Mouse (Mus musculus): ENCODE measurements around the gene Spz1. TPM values are rescaled to one million over a fixed set of nuclear protein-coding genes. Genes with fewer than 3 reads are reported as not detected.

Spz1 gene
- polyA plus RNA-seq, 1 experiment from 2014 or later, result not detected

DNA sequence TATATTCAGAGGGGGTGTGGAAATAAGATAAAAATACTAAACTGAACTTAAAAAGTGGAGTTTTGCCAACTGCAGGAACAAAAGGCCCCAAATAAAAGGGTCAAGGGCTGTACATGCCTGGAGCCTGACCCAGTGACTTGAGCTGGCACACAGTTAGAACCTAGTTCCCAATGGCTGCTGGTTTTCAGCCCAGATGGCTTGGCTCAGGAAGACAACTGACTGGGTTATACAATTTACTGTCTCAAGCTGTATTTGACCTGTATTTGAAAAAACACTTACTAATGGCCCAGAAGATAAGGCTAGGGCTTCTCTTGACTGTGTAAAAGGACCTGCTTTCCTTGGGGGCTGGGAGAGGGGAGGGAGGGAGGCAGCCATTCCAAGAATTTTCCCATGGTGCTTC is 13.3 kb upstream of the Spz1 start:
- DNase-seq (ENCODE audit: low spot score), result no peak
- no peaks in the 10 kb centered on the region for H3K36me3 ChIP-seq (ENCODE audit: control insufficient read depth, insufficient read depth, low read length)
- no peak for ATAC-seq (ENCODE audit: low FRiP score)
- H3K4me3 ChIP-seq (ENCODE audit: low read depth, low read length), result no peak overlapping the region
- no peaks in the 10 kb centered on the region for H3K27me3 ChIP-seq (ENCODE audit: control insufficient read depth, insufficient read depth, low read length)
- H3K4me1 ChIP-seq (replicated peaks; ENCODE audit: control insufficient read depth, insufficient read depth, low read length), result no peaks in the 10 kb centered on the region; the same call in none of the 2 replicates
- H3K27ac ChIP-seq (ENCODE audit: low read depth, low read length), result no peak overlapping the region
- H3K9me3 ChIP-seq (ENCODE audit: control insufficient read depth, low read length), result no peaks in the 10 kb centered on the region
- no peak overlapping the region for H3K9ac ChIP-seq (ENCODE audit: low read depth, low read length)
- H3K4me2 ChIP-seq (replicated peaks; ENCODE audit: low read depth, low read length), result no peak overlapping the region

DNA sequence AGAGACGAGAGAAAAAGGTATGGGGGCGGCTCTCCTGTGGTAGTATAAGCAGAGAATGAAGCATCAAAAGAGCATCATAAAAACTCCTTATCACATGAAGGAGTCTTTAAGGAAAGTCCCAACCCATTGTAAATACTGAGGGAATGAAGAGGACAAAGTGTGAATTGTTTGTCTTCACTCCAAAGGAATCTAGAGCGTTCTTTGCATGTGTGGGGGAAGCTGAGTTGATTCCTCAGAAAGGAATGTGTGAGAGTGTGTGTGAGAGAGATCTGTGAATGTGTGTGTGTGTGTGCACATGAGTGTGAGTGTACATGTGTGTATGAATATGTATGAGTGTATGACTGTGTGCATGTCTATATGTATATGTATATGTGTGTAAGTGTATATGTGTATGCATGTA is 12.7 kb upstream of the Spz1 start:
- DNase-seq (ENCODE audit: low spot score) (no peak), ATAC-seq (ENCODE audit: low FRiP score) (no peak)
- Histone ChIP-seq H3K4me1 (replicated peaks; ENCODE audit: control insufficient read depth, insufficient read depth, low read length) (no peaks in the 10 kb centered on the region; the same call in none of the 2 replicates), H3K4me2 (replicated peaks; ENCODE audit: low read depth, low read length) (no peak overlapping the region), H3K4me3 (ENCODE audit: low read depth, low read length) (no peak overlapping the region), H3K36me3 (ENCODE audit: control insufficient read depth, insufficient read depth, low read length) (no peaks in the 10 kb centered on the region), H3K27me3 (ENCODE audit: control insufficient read depth, insufficient read depth, low read length) (no peaks in the 10 kb centered on the region), H3K27ac (ENCODE audit: low read depth, low read length) (no peak overlapping the region), H3K9ac (ENCODE audit: low read depth, low read length) (no peak overlapping the region), H3K9me3 (ENCODE audit: control insufficient read depth, low read length) (no peaks in the 10 kb centered on the region)
- WGBS, result 72% methylated on average over 3 of the region's 3 CpGs

DNA sequence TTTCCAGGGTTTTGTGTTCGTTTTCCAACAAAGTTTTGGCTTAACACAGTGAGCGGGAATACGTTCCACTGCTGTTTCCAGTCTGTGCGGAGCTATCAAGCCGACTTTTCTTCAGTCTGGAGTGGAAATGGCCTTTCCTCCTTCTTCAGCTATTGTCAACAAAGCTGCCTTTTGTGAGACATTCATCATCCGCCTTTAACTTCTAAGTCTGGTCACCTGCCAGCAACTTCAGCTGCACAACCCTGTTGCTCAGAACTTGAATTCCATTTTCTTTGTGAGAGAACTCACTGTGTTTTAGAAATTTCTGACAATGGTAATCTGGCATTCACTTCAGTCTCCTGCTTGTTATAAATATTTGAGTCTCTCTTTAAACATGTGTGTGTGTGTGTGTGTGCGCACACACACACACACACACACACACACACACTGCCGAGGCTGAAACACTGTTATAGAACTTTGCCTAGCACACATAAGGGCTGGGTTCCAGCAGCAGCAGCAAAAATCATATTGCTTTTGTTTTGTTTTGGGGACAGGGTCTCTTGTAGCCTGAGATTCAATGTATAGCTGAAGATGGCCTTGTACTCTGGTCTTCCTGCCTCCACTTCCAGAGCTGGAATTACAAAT is 8.2 kb upstream of the Spz1 start:
- DNase-seq (ENCODE audit: low spot score) (no peak), ATAC-seq (ENCODE audit: low FRiP score) (no peak)
- Histone ChIP-seq H3K27ac (ENCODE audit: low read depth, low read length) (no peak overlapping the region), H3K27me3 (ENCODE audit: control insufficient read depth, insufficient read depth, low read length) (no peaks in the 10 kb centered on the region), H3K4me3 (ENCODE audit: low read depth, low read length) (no peak overlapping the region), H3K36me3 (ENCODE audit: control insufficient read depth, insufficient read depth, low read length) (no peaks in the 10 kb centered on the region), H3K9me3 (ENCODE audit: control insufficient read depth, low read length) (no peaks in the 10 kb centered on the region), H3K9ac (ENCODE audit: low read depth, low read length) (no peak overlapping the region), H3K4me1 (replicated peaks; ENCODE audit: control insufficient read depth, insufficient read depth, low read length) (no peaks in the 10 kb centered on the region), H3K4me2 (replicated peaks; ENCODE audit: low read depth, low read length) (no peak overlapping the region)
- WGBS, result 85% methylated on average over 8 of the region's 8 CpGs

DNA sequence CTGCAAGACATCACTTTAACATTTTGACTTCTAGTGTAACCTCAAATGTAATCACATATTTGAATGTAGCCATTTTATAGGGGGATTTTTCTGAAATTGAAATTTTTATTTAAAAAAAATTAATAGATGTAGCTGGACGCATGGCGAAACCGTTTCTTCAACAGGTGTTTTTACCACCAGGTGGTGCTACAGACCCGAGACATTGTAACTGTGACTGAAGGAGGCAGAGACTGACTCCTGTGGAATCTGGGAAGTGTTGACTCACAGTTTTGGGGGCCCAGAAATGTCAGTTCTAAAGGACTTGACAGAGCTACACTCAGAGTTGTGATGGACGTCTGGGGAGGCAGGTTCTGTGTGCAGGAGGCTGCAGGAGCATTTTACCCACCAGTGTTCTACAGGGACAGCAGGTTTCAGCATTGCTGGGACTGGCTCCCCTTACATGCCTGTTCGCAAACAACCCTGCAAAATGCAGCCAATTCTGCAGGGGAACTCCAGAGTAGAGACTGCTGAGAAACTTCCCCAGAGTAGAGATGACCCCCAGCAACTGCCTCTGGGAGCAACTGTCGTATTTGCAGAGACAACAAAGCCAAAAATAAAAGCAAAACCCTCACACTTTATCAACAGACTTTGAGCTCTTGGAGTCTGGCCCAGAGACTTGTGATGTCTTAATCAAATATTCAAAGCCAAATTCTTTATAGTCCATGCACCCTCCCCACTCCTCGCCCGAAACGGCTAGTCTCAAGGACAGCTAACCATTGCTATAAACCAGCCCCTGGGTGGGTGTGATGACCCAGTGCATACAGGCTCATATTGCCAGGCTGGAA is 4.5 kb upstream of the Spz1 start:
- no peak overlapping the region for H3K4me3 ChIP-seq (ENCODE audit: low read depth, low read length)
- ATAC-seq (ENCODE audit: low FRiP score), result no peak
- no peaks in the 10 kb centered on the region for H3K27me3 ChIP-seq (ENCODE audit: control insufficient read depth, insufficient read depth, low read length)
- H3K9ac ChIP-seq (ENCODE audit: low read depth, low read length), result no peak overlapping the region
- H3K4me2 ChIP-seq (replicated peaks; ENCODE audit: low read depth, low read length), result no peak overlapping the region
- WGBS, result 38% methylated on average over 10 of the region's 10 CpGs
- no peaks in the 10 kb centered on the region for H3K9me3 ChIP-seq (ENCODE audit: control insufficient read depth, low read length)
- no peaks in the 10 kb centered on the region for H3K36me3 ChIP-seq (ENCODE audit: control insufficient read depth, insufficient read depth, low read length)
- H3K27ac ChIP-seq (ENCODE audit: low read depth, low read length), result no peak overlapping the region
- H3K4me1 ChIP-seq (replicated peaks; ENCODE audit: control insufficient read depth, insufficient read depth, low read length), result no peaks in the 10 kb centered on the region
- peak; percentile 77 for DNase-seq (ENCODE audit: low spot score)

DNA sequence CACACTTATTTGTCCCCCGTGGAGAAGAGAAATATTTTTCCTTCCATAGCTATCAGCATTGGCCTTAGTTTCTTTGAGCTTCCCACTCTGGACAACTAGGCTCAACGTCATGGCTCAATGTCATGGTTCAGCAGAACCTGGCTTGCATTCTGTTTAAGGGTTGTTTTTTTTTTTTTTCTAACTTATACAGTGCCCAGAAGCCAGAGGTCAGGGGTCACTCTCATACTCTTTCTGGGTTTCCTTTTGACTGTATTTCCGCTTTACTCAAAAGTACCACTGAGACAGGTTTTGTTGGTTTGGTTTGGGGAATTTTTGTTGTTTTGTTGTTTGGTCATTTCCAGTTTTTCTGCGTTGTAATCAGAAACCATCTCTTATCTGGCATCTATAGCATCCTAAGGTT is 2.2 kb upstream of the Spz1 start:
- ATAC-seq (ENCODE audit: low FRiP score), result no peak
- 80% methylated on average over 4 of the region's 4 CpGs for WGBS

DNA sequence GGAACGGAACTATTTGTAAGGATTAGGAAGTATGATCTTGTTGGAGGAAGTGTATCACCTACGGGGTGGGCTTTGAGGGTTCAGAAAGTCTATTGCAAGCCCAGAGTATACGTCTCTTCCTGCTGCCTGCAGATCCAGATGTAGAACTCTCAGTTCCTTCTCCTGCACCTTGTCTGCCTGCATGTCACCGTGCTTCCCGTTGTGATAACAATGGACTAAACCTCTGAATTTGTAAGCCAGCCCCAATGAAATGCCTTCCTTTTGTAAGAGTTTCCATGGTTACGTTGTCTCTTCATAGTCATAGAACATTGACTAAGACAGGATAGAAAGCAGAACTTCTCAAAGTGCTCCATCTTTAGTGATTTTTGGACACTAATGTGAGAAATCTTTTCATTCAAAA is 716 bp upstream of the Spz1 start:
- H3K36me3 ChIP-seq (ENCODE audit: control insufficient read depth, insufficient read depth, low read length), result no peaks in the 10 kb centered on the region
- H3K9ac ChIP-seq (ENCODE audit: low read depth, low read length), result no peak overlapping the region
- no peak for ATAC-seq (ENCODE audit: low FRiP score)
- H3K4me3 ChIP-seq (ENCODE audit: low read depth, low read length), result no peak overlapping the region
- H3K4me2 ChIP-seq (replicated peaks; ENCODE audit: low read depth, low read length), result no peak overlapping the region
- no peak overlapping the region for H3K27ac ChIP-seq (ENCODE audit: low read depth, low read length)
- WGBS, result 62% methylated on average over 6 of the region's 6 CpGs
- DNase-seq (ENCODE audit: low spot score), result no peak
- no peaks in the 10 kb centered on the region for H3K27me3 ChIP-seq (ENCODE audit: control insufficient read depth, insufficient read depth, low read length)
- no peaks in the 10 kb centered on the region for H3K9me3 ChIP-seq (ENCODE audit: control insufficient read depth, low read length)
- no peaks in the 10 kb centered on the region for H3K4me1 ChIP-seq (replicated peaks; ENCODE audit: control insufficient read depth, insufficient read depth, low read length)

More for the DNA sequence above, 2.2 kb upstream of the Spz1 start:
- Histone ChIP-seq H3K9ac (ENCODE audit: low read depth, low read length) (no peak overlapping the region), H3K4me1 (replicated peaks; ENCODE audit: control insufficient read depth, insufficient read depth, low read length) (no peaks in the 10 kb centered on the region), H3K27me3 (ENCODE audit: control insufficient read depth, insufficient read depth, low read length) (no peaks in the 10 kb centered on the region), H3K36me3 (ENCODE audit: control insufficient read depth, insufficient read depth, low read length) (no peaks in the 10 kb centered on the region), H3K4me3 (ENCODE audit: low read depth, low read length) (no peak overlapping the region), H3K4me2 (replicated peaks; ENCODE audit: low read depth, low read length) (no peak overlapping the region), H3K9me3 (ENCODE audit: control insufficient read depth, low read length) (no peaks in the 10 kb centered on the region), H3K27ac (ENCODE audit: low read depth, low read length) (no peak overlapping the region)
- no peak for DNase-seq (ENCODE audit: low spot score)

DNA sequence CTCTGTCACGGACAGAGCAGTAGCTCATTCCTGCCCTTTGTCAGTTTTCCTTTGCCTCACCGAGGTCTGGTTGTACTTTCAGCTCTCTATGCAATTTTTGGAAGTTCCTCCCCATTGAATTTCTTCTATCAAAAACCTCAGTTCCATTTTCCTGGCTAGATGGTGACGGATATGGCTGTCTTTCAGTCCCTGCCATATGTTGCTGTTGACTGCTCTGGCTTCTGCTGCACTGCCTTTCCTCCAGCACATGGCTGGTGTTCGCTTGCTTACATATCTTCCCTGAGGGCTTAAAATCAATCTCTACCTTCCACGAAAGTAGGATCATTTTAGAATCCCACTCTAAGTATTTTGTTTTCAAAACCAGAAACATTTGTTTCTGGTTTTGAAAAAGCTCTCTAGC is 16.5 kb downstream of the Spz1 start:
- H3K36me3 ChIP-seq (ENCODE audit: control insufficient read depth, insufficient read depth, low read length), result no peaks in the 10 kb centered on the region
- ATAC-seq (ENCODE audit: low FRiP score) (no peak), DNase-seq (ENCODE audit: low spot score) (no peak)
- WGBS, result 72% methylated on average over 5 of the region's 5 CpGs
- no peaks in the 10 kb centered on the region for H3K27me3 ChIP-seq (ENCODE audit: control insufficient read depth, insufficient read depth, low read length)
- H3K4me1 ChIP-seq (replicated peaks; ENCODE audit: control insufficient read depth, insufficient read depth, low read length), result 0 out of 2 replicates have a peak, but pooled peaks cover 4% of the 10 kb centered on the region
- no peak overlapping the region for H3K9ac ChIP-seq (ENCODE audit: low read depth, low read length)
- no peaks in the 10 kb centered on the region for H3K9me3 ChIP-seq (ENCODE audit: control insufficient read depth, low read length)
- no peak overlapping the region for H3K27ac ChIP-seq (ENCODE audit: low read depth, low read length)
- H3K4me3 ChIP-seq (ENCODE audit: low read depth, low read length), result no peak overlapping the region
- H3K4me2 ChIP-seq (replicated peaks; ENCODE audit: low read depth, low read length), result no peak overlapping the region

DNA sequence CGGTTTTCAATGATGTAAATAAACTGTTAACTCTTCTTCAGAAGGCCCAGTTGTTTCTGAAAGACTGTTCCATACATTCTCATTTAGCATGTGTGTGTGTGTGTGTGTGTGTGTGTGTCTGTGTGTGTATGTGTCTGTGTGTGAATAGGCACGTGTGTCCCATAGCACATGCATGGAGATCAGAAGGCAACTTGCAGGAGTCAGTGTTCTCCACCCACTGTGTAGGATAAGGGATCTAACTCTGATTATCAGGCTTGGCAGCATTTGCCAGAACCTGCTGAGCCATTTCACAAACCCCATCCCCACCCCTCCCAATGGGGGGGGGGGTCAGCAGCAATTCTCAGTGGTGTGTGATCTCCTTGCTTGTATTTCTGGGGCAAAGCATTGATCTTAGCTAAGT is 18.7 kb downstream of the Spz1 start:
- H3K4me1 ChIP-seq (replicated peaks; ENCODE audit: control insufficient read depth, insufficient read depth, low read length), result 0 out of 2 replicates have a peak, but pooled peaks cover 4% of the 10 kb centered on the region
- H3K9ac ChIP-seq (ENCODE audit: low read depth, low read length), result no peak overlapping the region
- WGBS, result 57% methylated on average over 2 of the region's 2 CpGs
- ATAC-seq (ENCODE audit: low FRiP score), result peak; percentile 47; the same call in 1 of the 2 replicates
- no peaks in the 10 kb centered on the region for H3K27me3 ChIP-seq (ENCODE audit: control insufficient read depth, insufficient read depth, low read length)
- H3K4me2 ChIP-seq (replicated peaks; ENCODE audit: low read depth, low read length), result no peak overlapping the region
- 0 out of 2 replicates have a peak overlapping the region, but pooled peaks have one; percentile 17 for H3K27ac ChIP-seq (ENCODE audit: low read depth, low read length)
- DNase-seq (ENCODE audit: low spot score), result peak; percentile 20
- H3K9me3 ChIP-seq (ENCODE audit: control insufficient read depth, low read length), result no peaks in the 10 kb centered on the region
- no peak overlapping the region for H3K4me3 ChIP-seq (ENCODE audit: low read depth, low read length)
- no peaks in the 10 kb centered on the region for H3K36me3 ChIP-seq (ENCODE audit: control insufficient read depth, insufficient read depth, low read length)

Data from hindbrain, embryonic 11.5 days (tissue).